Mouse (Mus musculus) lung, postnatal 0 days (tissue): ENCODE data around the gene Flrt1. TPM values are rescaled to one million over a fixed set of nuclear protein-coding genes. Genes with fewer than 3 reads are reported as not detected.

Experiments
- ATAC-seq: fragments of 200-750 bp; cut with Nextera tagmentation; 2 replicates; pipeline ENCODE4 v1.8.0; 2017; ENCODE audit warnings: moderate library complexity
- DNase-seq: peaks from one replicate; pipeline ENCODE4 v3.0.0-alpha.2; 2016; ENCODE audit warnings: low spot score
- H3K27ac ChIP-seq: fragments of 300-500 bp; sonication (generic); 2 replicates; pipeline ENCODE4 v1.5.1; 2014; ENCODE audit warnings: antibody characterized with exemption, mild to moderate bottlenecking, low read length, mixed read lengths
- H3K27me3 ChIP-seq: fragments of 300-500 bp; sonication (generic); replicated peaks from 2 replicates; pipeline ENCODE4 v1.6.1; 2014; ENCODE audit warnings: low read length, mixed read lengths; ENCODE audit not compliant: insufficient read depth
- H3K36me3 ChIP-seq: fragments of 300-500 bp; sonication (generic); 2 replicates; pipeline ENCODE4 v1.6.1; 2014; ENCODE audit warnings: low read length, mixed read lengths; ENCODE audit not compliant: insufficient read depth
- H3K4me1 ChIP-seq: fragments of 300-500 bp; sonication (generic); 2 replicates; pipeline ENCODE4 v1.6.1; 2014; ENCODE audit warnings: antibody characterized with exemption, low read depth, low read length, mixed read lengths; ENCODE audit not compliant: insufficient read depth
- H3K4me2 ChIP-seq: fragments of 300-500 bp; sonication (generic); replicated peaks from 2 replicates; pipeline ENCODE4 v1.6.1; 2014; ENCODE audit warnings: low read depth, mild to moderate bottlenecking, low read length, moderate library complexity, mixed read lengths
- H3K4me3 ChIP-seq: fragments of 300-500 bp; sonication (generic); 2 replicates; pipeline ENCODE4 v1.5.1; 2014; ENCODE audit warnings: low read depth, low read length
- H3K9ac ChIP-seq: fragments of 300-500 bp; sonication (generic); replicated peaks from 2 replicates; pipeline ENCODE4 v1.6.1; 2014; ENCODE audit warnings: low read depth, mild to moderate bottlenecking
- H3K9me3 ChIP-seq: fragments of 300-500 bp; sonication (generic); 2 replicates; pipeline ENCODE4 v1.6.1; 2016; ENCODE audit warnings: low read length, mixed read lengths
- CTCF ChIP-seq: IDR thresholded peaks from 2 replicates; pipeline ENCODE4 v1.5.1; 2016; ENCODE audit warnings: antibody characterized with exemption, mild to moderate bottlenecking
- EP300 ChIP-seq: IDR thresholded peaks from 2 replicates; pipeline ENCODE4 v1.6.1; 2016; ENCODE audit warnings: antibody characterized with exemption, mild to moderate bottlenecking, control low read depth
- WGBS: fragments of 180-500 bp; shearing (Covaris S2); extraction: QIAGEN DNeasy Blood & Tissue Kit; methylation state at CpG from one replicate; pipeline ENCODE4 v1.1.7; 2014; 5-methylcytosine and 5-hydroxymethylcytosine counted together
- polyA plus RNA-seq: library from polyadenylated mRNA; unstranded; fragments of >200 nt; fragmentation: Nextera tagmentation; extraction: Ambion mirVana; gene quantifications from 2 replicates; pipeline ENCODE4 v1.2.1, GENCODE M21; 2015

Flrt1 gene
- polyA plus RNA-seq, 1 experiment from 2014 or later, result 0.17 TPM

DNA sequence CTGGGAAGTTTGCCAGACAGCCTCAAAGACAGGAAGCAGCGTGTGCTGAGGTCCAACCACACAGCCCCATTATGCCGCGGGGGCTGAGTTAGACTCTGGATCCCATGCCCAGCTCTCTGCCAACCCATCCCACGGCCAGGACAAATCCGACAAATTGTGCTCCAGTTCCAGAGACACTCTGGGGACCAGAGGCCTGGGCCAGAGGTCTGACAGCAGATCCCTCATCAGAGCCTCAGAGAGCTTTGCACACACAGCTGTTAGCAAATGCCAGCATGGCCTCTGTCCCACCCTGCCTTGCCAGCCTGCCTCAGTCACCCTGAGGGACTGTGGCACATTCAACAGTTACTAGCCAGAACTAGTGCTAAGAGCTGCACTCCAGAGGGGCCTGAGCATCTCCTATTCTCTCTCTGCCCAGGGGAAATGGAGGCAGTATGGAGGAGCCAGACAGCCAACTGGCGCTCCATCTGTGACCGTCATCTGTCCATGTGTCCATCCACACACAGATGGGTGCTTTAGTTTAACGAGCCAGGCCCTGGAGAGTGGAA, 43.1 kb upstream of the Flrt1 start:
- Histone ChIP-seq H3K4me2 (no peak overlapping the region), H3K4me3 (no peak overlapping the region), H3K27ac (no peak overlapping the region), H3K9me3 (no peaks in the 10 kb centered on the region), H3K9ac (no peak overlapping the region), H3K36me3 (no peaks in the 10 kb centered on the region), H3K27me3 (no peaks in the 10 kb centered on the region), H3K4me1 (0 out of 2 replicates have a peak, but pooled peaks cover 2% of the 10 kb centered on the region)
- WGBS, result 49% methylated on average over 8 of the region's 8 CpGs
- TF ChIP-seq CTCF (no peak), EP300 (no peak)
- no peak for DNase-seq
- no peak for ATAC-seq

DNA sequence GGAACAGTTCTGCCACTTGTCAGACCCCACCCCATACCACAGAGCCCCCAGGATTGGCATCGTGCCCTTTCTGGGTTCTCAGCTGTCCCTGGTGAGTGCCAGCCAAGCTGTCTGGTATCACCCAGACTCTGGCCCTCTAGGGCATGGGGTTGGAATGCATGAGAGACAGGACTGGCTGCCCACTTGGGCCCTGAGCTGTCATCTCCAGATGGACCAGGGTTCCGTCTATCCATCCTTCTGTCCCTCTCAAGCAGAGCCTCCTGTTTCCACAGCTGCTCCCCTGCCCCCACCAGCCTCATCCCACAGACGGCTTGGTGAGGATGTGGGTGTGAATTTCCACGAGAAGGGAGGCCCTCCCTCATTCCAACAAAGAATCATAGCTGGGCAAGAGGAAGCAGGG, 42.6 kb upstream of the Flrt1 start:
- Histone ChIP-seq H3K27ac (no peak overlapping the region), H3K9ac (no peak overlapping the region), H3K4me3 (no peak overlapping the region), H3K9me3 (no peaks in the 10 kb centered on the region), H3K36me3 (no peaks in the 10 kb centered on the region), H3K27me3 (no peaks in the 10 kb centered on the region), H3K4me2 (no peak overlapping the region), H3K4me1 (0 out of 2 replicates have a peak, but pooled peaks cover 4% of the 10 kb centered on the region)
- DNase-seq (no peak), ATAC-seq (no peak)
- TF ChIP-seq CTCF (no peak), EP300 (no peak)
- WGBS, result 44% methylated on average over 4 of the region's 4 CpGs

DNA sequence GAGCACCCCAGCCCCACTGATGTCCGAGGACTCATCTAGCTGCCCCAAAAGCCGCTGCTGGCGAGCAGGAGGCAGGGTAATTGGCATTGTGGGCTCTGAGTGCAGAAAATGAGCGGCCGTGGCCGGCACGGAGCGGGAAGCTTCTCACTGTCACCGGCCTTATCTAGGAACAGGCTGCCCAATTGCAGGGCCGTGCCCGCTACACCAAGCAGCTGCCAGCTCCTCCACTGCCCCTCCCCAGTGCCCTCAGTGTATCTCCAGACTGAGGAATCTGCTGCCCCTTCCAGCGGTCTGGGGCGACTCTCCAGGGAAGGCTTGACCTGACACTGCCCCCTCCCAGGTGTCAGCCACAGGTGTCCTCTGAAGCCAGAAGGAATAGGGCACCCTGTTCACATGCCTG, 40.8 kb upstream of the Flrt1 start:
- Histone ChIP-seq H3K9me3 (no peaks in the 10 kb centered on the region), H3K4me2 (no peak overlapping the region), H3K27ac (no peak overlapping the region), H3K36me3 (no peaks in the 10 kb centered on the region), H3K9ac (no peak overlapping the region), H3K4me1 (0 out of 2 replicates have a peak, but pooled peaks cover 4% of the 10 kb centered on the region), H3K4me3 (no peak overlapping the region), H3K27me3 (no peaks in the 10 kb centered on the region)
- WGBS, result 70% methylated on average over 13 of the region's 13 CpGs
- ATAC-seq (no peak), DNase-seq (no peak)
- no peak for TF ChIP-seq EP300
- TF ChIP-seq CTCF, result no peak

DNA sequence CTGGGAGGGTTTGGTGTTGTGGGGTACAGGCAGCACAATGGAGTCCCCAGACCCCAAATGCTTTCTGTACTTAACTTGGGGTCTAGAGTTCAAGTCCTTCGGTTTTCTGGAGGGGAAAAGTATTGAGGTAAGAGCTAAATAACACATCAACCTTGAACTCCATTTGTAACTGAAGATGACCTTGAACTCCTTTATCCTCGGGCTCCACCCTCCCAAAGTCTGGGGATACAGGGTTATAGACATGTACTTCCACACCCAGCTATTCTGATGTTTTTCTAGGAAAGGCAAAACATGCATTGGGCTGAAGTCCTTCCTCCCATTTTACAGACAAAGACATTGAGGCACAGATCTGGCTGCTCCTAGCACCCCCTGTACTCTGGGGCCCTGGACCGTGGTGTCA, 38.9 kb upstream of the Flrt1 start:
- no peak overlapping the region for H3K4me2 ChIP-seq
- TF ChIP-seq CTCF (no peak), EP300 (no peak)

DNA sequence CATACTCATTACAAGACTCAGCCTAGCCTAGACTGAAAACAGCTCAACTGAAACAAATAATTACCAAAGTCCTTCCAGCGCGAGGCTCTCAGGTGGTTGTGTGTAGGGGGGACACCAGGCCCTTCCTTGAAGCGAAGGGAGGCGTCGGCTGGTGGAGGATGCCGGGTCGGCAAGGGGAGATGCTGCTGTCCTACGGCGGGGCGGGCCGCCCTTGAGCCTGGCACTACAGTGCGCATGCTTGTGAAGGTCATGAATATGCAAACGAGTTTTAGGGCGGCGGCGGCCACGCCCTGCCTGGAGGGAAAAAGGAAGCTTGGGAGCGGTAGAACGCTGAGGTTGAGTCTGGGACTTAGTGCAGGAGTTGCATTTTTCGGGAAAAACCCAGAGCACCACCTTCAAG, 38.3 kb upstream of the Flrt1 start:
- ATAC-seq (peak; percentile 63), DNase-seq (peak; percentile 84)
- WGBS, result under 1% methylated on average over 20 of the region's 20 CpGs
- no peak overlapping the region for H3K27ac ChIP-seq
- H3K9me3 ChIP-seq, result no peaks in the 10 kb centered on the region
- no peaks in the 10 kb centered on the region for H3K27me3 ChIP-seq
- no peak overlapping the region for H3K9ac ChIP-seq
- TF ChIP-seq EP300, result no peak
- TF ChIP-seq CTCF, result no peak
- no peak overlapping the region for H3K4me3 ChIP-seq
- H3K36me3 ChIP-seq, result no peaks in the 10 kb centered on the region
- H3K4me1 ChIP-seq, result 0 out of 2 replicates have a peak, but pooled peaks cover 4% of the 10 kb centered on the region
- H3K4me2 ChIP-seq, result peak overlapping the region; percentile 49

More for the DNA sequence above, 38.9 kb upstream of the Flrt1 start:
- H3K4me1 ChIP-seq, result 0 out of 2 replicates have a peak, but pooled peaks cover 4% of the 10 kb centered on the region
- WGBS, result 74% methylated on average over 3 of the region's 3 CpGs
- no peaks in the 10 kb centered on the region for H3K27me3 ChIP-seq
- H3K4me3 ChIP-seq, result no peak overlapping the region
- no peak overlapping the region for H3K9ac ChIP-seq
- DNase-seq, result no peak
- H3K27ac ChIP-seq, result no peak overlapping the region
- H3K36me3 ChIP-seq, result no peaks in the 10 kb centered on the region
- no peaks in the 10 kb centered on the region for H3K9me3 ChIP-seq
- ATAC-seq, result no peak

DNA sequence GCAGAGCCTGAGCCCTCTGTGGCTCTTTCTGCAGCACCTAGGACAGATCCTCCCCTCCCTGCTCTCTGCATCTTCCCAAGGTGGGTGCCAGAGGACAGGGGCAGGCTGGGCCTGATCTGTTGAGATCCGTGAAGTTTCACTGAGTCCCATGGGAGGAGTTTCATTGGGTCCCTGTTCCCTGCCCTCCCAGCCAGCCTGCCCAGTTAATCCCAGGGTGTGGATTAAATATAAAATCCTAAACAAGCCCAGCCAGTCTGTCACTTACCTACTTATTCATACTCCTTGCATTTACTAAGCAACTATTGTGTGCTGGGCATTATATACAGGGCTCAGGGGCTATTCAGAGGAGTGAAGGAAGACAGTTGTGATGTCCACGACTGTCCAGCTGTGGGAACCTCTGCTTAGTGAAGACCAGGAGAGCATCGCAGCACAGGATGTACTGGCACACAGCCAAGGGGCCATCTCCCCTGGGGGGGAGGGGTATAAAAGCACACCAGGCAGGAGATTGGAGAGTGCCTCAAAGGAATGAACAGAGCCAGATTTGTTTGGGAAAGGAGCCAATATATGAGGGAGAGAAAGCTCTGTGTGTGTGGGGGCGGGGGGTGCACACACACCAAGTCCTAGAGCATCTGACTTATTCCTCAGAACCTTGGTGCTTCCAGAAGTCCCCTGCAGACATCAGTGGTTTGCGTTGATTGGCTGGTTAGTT, 36.8 kb upstream of the Flrt1 start:
- Histone ChIP-seq H3K4me1 (0 out of 2 replicates have a peak, but pooled peaks cover 4% of the 10 kb centered on the region), H3K27ac (no peak overlapping the region), H3K27me3 (no peaks in the 10 kb centered on the region), H3K4me2 (no peak overlapping the region), H3K9ac (no peak overlapping the region), H3K9me3 (no peaks in the 10 kb centered on the region), H3K4me3 (no peak overlapping the region), H3K36me3 (no peaks in the 10 kb centered on the region)
- 42% methylated on average over 5 of the region's 5 CpGs for WGBS
- DNase-seq (no peak), ATAC-seq (no peak)
- TF ChIP-seq EP300, result no peak
- no peak for TF ChIP-seq CTCF
